Mouse (Mus musculus): ENCODE measurements around the gene Eps8l1. TPM values are rescaled to one million over a fixed set of nuclear protein-coding genes. Genes with fewer than 3 reads are reported as not detected.
"Not testable (repeated sequence)": the region's sequence is repeated elsewhere in the genome, so short reads cannot be mapped to it uniquely, and the experiment has no call there.

The Eps8l1 gene
- total and polyA plus RNA-seq, 3 experiments: 0.11 TPM; not detected in 2

- DNase-seq (ENCODE audit: low spot score): peak; percentile 22
Observed at GRCm38 (mm10) chr7:4518487-4518886, 58.0 kb downstream of the Eps8l1 start.

GRCm38 (mm10) chr7:4521231-4522003 lies 60.9 kb downstream of the Eps8l1 start:
- H3K36me3 ChIP-seq (replicated peaks): no peaks in the 10 kb centered on the region
- DNase-seq (ENCODE audit: low spot score): no peak
- peaks cover 29% of the 10 kb centered on the region for H3K27me3 ChIP-seq (ENCODE audit: insufficient read depth, low read length)
- TF ChIP-seq TAL1 (conservative IDR thresholded peaks at IDR 0.05; ENCODE audit: low read depth, low read length) (no peak), CTCF (IDR thresholded peaks at IDR 0.05; ENCODE audit: low read depth, low read length) (no peak), GATA1 (IDR thresholded peaks at IDR 0.05; ENCODE audit: borderline replicate concordance, low read length) (no peak), GATA2 (IDR thresholded peaks at IDR 0.05; ENCODE audit: borderline replicate concordance, low read depth, low read length) (no peak), POLR2AphosphoS5 (IDR thresholded peaks at IDR 0.05; ENCODE audit: insufficient replicate concordance, low read depth, low read length) (no peak)
- peaks cover 12% of the 10 kb centered on the region for H3K4me1 ChIP-seq (ENCODE audit: insufficient read depth, low read depth, low read length)
- ATAC-seq (ENCODE audit: extremely low read depth, insufficient number of reproducible peaks, low FRiP score, poor library complexity, severe bottlenecking): no peak
- no peaks in the 10 kb centered on the region for H3K9me3 ChIP-seq (replicated peaks)
- H3K4me3 ChIP-seq (ENCODE audit: low read depth, low read length): no peak overlapping the region

More at GRCm38 (mm10) chr7:4518487-4518886, 58.0 kb downstream of the Eps8l1 start:
- H3K4me1 ChIP-seq (ENCODE audit: insufficient read depth, low read depth, low read length): peaks cover 14% of the 10 kb centered on the region
- no peaks in the 10 kb centered on the region for H3K9me3 ChIP-seq (replicated peaks)
- TF ChIP-seq CTCF (IDR thresholded peaks at IDR 0.05; ENCODE audit: low read depth, low read length): no peak
- TF ChIP-seq POLR2AphosphoS5 (IDR thresholded peaks at IDR 0.05; ENCODE audit: insufficient replicate concordance, low read depth, low read length): no peak
- no peak for TF ChIP-seq TAL1 (conservative IDR thresholded peaks at IDR 0.05; ENCODE audit: low read depth, low read length)
- no peak for TF ChIP-seq GATA2 (IDR thresholded peaks at IDR 0.05; ENCODE audit: borderline replicate concordance, low read depth, low read length)
- TF ChIP-seq GATA1 (IDR thresholded peaks at IDR 0.05; ENCODE audit: borderline replicate concordance, low read length): no peak
- H3K4me3 ChIP-seq (ENCODE audit: low read depth, low read length): no peak overlapping the region
- H3K36me3 ChIP-seq (replicated peaks): no peaks in the 10 kb centered on the region
- peaks cover 41% of the 10 kb centered on the region for H3K27me3 ChIP-seq (ENCODE audit: insufficient read depth, low read length)
- ATAC-seq (ENCODE audit: extremely low read depth, insufficient number of reproducible peaks, low FRiP score, poor library complexity, severe bottlenecking): peak; percentile 15; the same call in 1 of the 2 replicates

- no peak for TF ChIP-seq POLR2AphosphoS5 (IDR thresholded peaks at IDR 0.05; ENCODE audit: insufficient replicate concordance, low read depth, low read length)
- no peak for TF ChIP-seq GATA2 (IDR thresholded peaks at IDR 0.05; ENCODE audit: borderline replicate concordance, low read depth, low read length)
- no peak for TF ChIP-seq GATA1 (IDR thresholded peaks at IDR 0.05; ENCODE audit: borderline replicate concordance, low read length)
- no peak for TF ChIP-seq TAL1 (conservative IDR thresholded peaks at IDR 0.05; ENCODE audit: low read depth, low read length)
- no peak for TF ChIP-seq CTCF (IDR thresholded peaks at IDR 0.05; ENCODE audit: low read depth, low read length)
- Histone ChIP-seq H3K4me1 (ENCODE audit: insufficient read depth, low read depth, low read length) (peaks cover 10% of the 10 kb centered on the region), H3K36me3 (replicated peaks) (no peaks in the 10 kb centered on the region), H3K4me3 (ENCODE audit: low read depth, low read length) (no peak overlapping the region), H3K9me3 (replicated peaks) (no peaks in the 10 kb centered on the region), H3K27me3 (ENCODE audit: insufficient read depth, low read length) (peaks cover 28% of the 10 kb centered on the region)
- DNase-seq (ENCODE audit: low spot score) (no peak), ATAC-seq (ENCODE audit: extremely low read depth, insufficient number of reproducible peaks, low FRiP score, poor library complexity, severe bottlenecking) (no peak)
Observed at GRCm38 (mm10) chr7:4522292-4522691, 61.8 kb downstream of the Eps8l1 start.

GRCm38 (mm10) chr7:4523205-4524130 lies 63.0 kb downstream of the Eps8l1 start:
- no peak for DNase-seq (ENCODE audit: low spot score)
- peaks cover 10% of the 10 kb centered on the region for H3K4me1 ChIP-seq (ENCODE audit: insufficient read depth, low read depth, low read length)
- H3K27me3 ChIP-seq (ENCODE audit: insufficient read depth, low read length): peaks cover 32% of the 10 kb centered on the region

GRCm38 (mm10) chr7:4524212-4524922 lies 63.9 kb downstream of the Eps8l1 start, which contains the start of gene Tnni3:
Gene Tnni3, minus strand, starts transcription at chr7:4524229.
- H3K4me3 ChIP-seq (ENCODE audit: low read depth, low read length); H3K36me3 ChIP-seq (replicated peaks); H3K9me3 ChIP-seq (replicated peaks); DNase-seq (ENCODE audit: low spot score); H3K4me1 ChIP-seq (ENCODE audit: insufficient read depth, low read depth, low read length): not testable (repeated sequence)
- TF ChIP-seq CTCF (IDR thresholded peaks at IDR 0.05; ENCODE audit: low read depth, low read length): peak; percentile 26; the same call in 1 of the 2 replicates
- ATAC-seq (ENCODE audit: extremely low read depth, insufficient number of reproducible peaks, low FRiP score, poor library complexity, severe bottlenecking): peak; percentile 15; the same call in 1 of the 2 replicates
- H3K27me3 ChIP-seq (ENCODE audit: insufficient read depth, low read length): peaks cover 32% of the 10 kb centered on the region

More at GRCm38 (mm10) chr7:4523205-4524130, 63.0 kb downstream of the Eps8l1 start:
- Histone ChIP-seq H3K4me3 (ENCODE audit: low read depth, low read length) (no peak overlapping the region), H3K36me3 (replicated peaks) (no peaks in the 10 kb centered on the region), H3K9me3 (replicated peaks) (no peaks in the 10 kb centered on the region)
- TF ChIP-seq TAL1 (conservative IDR thresholded peaks at IDR 0.05; ENCODE audit: low read depth, low read length) (no peak), POLR2AphosphoS5 (IDR thresholded peaks at IDR 0.05; ENCODE audit: insufficient replicate concordance, low read depth, low read length) (no peak), CTCF (IDR thresholded peaks at IDR 0.05; ENCODE audit: low read depth, low read length) (no peak), GATA1 (IDR thresholded peaks at IDR 0.05; ENCODE audit: borderline replicate concordance, low read length) (no peak), GATA2 (IDR thresholded peaks at IDR 0.05; ENCODE audit: borderline replicate concordance, low read depth, low read length) (no peak)
- no peak for ATAC-seq (ENCODE audit: extremely low read depth, insufficient number of reproducible peaks, low FRiP score, poor library complexity, severe bottlenecking)
